Mouse (Mus musculus) thymus, adult 2 months (tissue): ENCODE measurements around the gene Glod4. TPM values are rescaled to one million over a fixed set of nuclear protein-coding genes. Genes with fewer than 3 reads are reported as not detected.

ENCODE experiments used
- DNase-seq: peaks from one replicate; pipeline ENCODE4 v3.0.0; 2021
- H3K27ac ChIP-seq: fragments of 200-500 bp; 2 replicates; pipeline ENCODE4 v1.5.1; 2012; ENCODE audit warnings: low read length, control low read depth; ENCODE audit not compliant: control insufficient read depth, insufficient read depth
- H3K27me3 ChIP-seq: fragments of 200-500 bp; 2 replicates; pipeline ENCODE4 v1.6.1; 2012; ENCODE audit warnings: mild to moderate bottlenecking, low read length, moderate library complexity, mixed read lengths; ENCODE audit not compliant: control insufficient read depth, insufficient read depth
- H3K36me3 ChIP-seq: fragments of 200-500 bp; 2 replicates; pipeline ENCODE4 v1.6.1; 2012; ENCODE audit warnings: mild to moderate bottlenecking, low read length, moderate library complexity; ENCODE audit not compliant: control insufficient read depth, insufficient read depth
- H3K4me1 ChIP-seq: fragments of 200-500 bp; replicated peaks from 2 replicates; pipeline ENCODE4 v1.6.1; 2012; ENCODE audit warnings: low read length; ENCODE audit not compliant: control insufficient read depth, insufficient read depth
- H3K4me3 ChIP-seq: fragments of 200-500 bp; 2 replicates; pipeline ENCODE4 v1.5.1; 2012; ENCODE audit warnings: mild to moderate bottlenecking, low read length, control low read depth, moderate library complexity; ENCODE audit not compliant: control insufficient read depth, insufficient read depth
- CTCF ChIP-seq: fragments of 200-500 bp; IDR thresholded peaks from 2 replicates; pipeline ENCODE4 v1.5.1; 2012; ENCODE audit warnings: mild to moderate bottlenecking, control low read depth, low read length, moderate library complexity, borderline replicate concordance; ENCODE audit not compliant: control insufficient read depth, poor library complexity, insufficient read depth; ENCODE audit errors: extremely low read depth
- POLR2A ChIP-seq: fragments of 200-500 bp; IDR thresholded peaks from 2 replicates; pipeline ENCODE4 v1.6.1; 2012; ENCODE audit warnings: mild to moderate bottlenecking, low read length, control low read depth, moderate library complexity; ENCODE audit not compliant: control insufficient read depth, poor library complexity, insufficient read depth; ENCODE audit errors: extremely low read depth
- WGBS: fragments of 180-500 bp; shearing (Covaris S2); methylation state at CpG from one replicate; pipeline ENCODE4 v1.1.7; 2018; 5-methylcytosine and 5-hydroxymethylcytosine counted together
- polyA plus RNA-seq: library from polyadenylated mRNA; depleted of rRNA; stranded (reverse); fragments of >200 nt; gene quantifications from 2 replicates; pipeline ENCODE4 v1.2.3, GENCODE M21; 2012

Glod4 gene
- polyA plus RNA-seq, 1 experiment: 6.6 TPM

DNA sequence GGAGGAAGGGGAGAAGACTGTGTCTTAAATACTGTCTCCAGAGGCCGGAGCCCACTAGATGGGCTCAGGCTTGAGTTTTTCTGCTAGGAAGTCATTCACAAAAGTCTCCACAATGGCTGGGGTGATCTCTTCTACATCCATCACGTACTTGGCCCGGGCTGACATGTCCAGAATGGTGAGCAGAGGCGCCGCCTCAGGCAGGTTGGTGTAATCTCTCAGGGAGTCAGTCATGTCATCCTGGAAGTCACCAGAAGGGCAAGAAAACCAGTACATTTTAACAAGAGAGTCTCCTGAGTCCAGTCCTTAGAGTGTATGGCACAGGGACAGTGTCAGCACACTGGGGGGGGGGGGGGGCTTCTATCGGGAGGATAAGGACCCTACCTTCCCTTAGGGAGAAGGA, 15.0 kb upstream of the Glod4 start:
- 96% methylated on average over 6 of the region's 6 CpGs for WGBS
- DNase-seq: no peak

GRCm38 (mm10) chr11:76257386-76257785, 13.9 kb upstream of the Glod4 start:
- Histone ChIP-seq H3K36me3 (no peaks in the 10 kb centered on the region), H3K27me3 (no peaks in the 10 kb centered on the region), H3K4me3 (no peak overlapping the region), H3K4me1 (peaks cover 13% of the 10 kb centered on the region), H3K27ac (no peak overlapping the region)
- DNase-seq: no peak
- 89% methylated on average over 4 of the region's 4 CpGs for WGBS
- TF ChIP-seq CTCF (no peak), POLR2A (no peak)

More for the DNA sequence above, 15.0 kb upstream of the Glod4 start:
- Histone ChIP-seq H3K4me1 (peaks cover 13% of the 10 kb centered on the region), H3K36me3 (no peaks in the 10 kb centered on the region), H3K4me3 (no peak overlapping the region), H3K27ac (no peak overlapping the region), H3K27me3 (no peaks in the 10 kb centered on the region)
- TF ChIP-seq POLR2A: no peak
- TF ChIP-seq CTCF: no peak

DNA sequence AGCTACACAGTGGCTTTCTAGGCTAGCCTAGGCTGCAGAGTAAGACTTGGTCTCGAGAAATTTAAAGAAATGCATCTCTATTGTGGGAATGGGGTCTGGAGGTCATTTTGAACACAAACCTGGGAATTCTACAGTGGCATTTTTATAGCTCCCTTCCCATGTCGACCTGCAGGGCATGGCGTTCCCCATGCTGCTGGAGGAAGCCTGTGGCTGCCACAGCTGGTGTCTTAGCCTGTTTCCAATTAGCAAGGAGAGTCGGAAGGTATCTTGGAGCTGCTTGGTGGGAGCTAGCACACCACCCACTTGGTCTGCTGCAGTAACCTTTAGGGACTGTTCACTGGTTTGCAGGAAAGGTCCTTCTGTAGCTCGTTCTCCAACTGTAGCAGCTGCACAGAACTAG, 12.6 kb upstream of the Glod4 start:
- H3K4me3 ChIP-seq: no peak overlapping the region
- 82% methylated on average over 5 of the region's 5 CpGs for WGBS
- DNase-seq: no peak
- H3K4me1 ChIP-seq: peaks cover 5% of the 10 kb centered on the region
- no peaks in the 10 kb centered on the region for H3K27me3 ChIP-seq
- H3K27ac ChIP-seq: no peak overlapping the region
- no peak for TF ChIP-seq CTCF
- no peak for TF ChIP-seq POLR2A
- H3K36me3 ChIP-seq: no peaks in the 10 kb centered on the region

GRCm38 (mm10) chr11:76255431-76256001, 12.0 kb upstream of the Glod4 start:
- H3K36me3 ChIP-seq: no peaks in the 10 kb centered on the region
- no peaks in the 10 kb centered on the region for H3K4me1 ChIP-seq
- no peaks in the 10 kb centered on the region for H3K27me3 ChIP-seq
- TF ChIP-seq CTCF: no peak
- no peak for TF ChIP-seq POLR2A
- no peak overlapping the region for H3K4me3 ChIP-seq
- DNase-seq: no peak
- 95% methylated on average over 4 of the region's 4 CpGs for WGBS
- no peak overlapping the region for H3K27ac ChIP-seq

- Histone ChIP-seq H3K27ac (no peak overlapping the region), H3K36me3 (no peaks in the 10 kb centered on the region), H3K4me3 (no peak overlapping the region), H3K4me1 (no peaks in the 10 kb centered on the region), H3K27me3 (no peaks in the 10 kb centered on the region)
- no peak for TF ChIP-seq POLR2A
- no peak for TF ChIP-seq CTCF
- 93% methylated on average over 4 of the region's 4 CpGs for WGBS
- no peak for DNase-seq
Measured at GRCm38 (mm10) chr11:76253918-76254264, 10.4 kb upstream of the Glod4 start.

DNA sequence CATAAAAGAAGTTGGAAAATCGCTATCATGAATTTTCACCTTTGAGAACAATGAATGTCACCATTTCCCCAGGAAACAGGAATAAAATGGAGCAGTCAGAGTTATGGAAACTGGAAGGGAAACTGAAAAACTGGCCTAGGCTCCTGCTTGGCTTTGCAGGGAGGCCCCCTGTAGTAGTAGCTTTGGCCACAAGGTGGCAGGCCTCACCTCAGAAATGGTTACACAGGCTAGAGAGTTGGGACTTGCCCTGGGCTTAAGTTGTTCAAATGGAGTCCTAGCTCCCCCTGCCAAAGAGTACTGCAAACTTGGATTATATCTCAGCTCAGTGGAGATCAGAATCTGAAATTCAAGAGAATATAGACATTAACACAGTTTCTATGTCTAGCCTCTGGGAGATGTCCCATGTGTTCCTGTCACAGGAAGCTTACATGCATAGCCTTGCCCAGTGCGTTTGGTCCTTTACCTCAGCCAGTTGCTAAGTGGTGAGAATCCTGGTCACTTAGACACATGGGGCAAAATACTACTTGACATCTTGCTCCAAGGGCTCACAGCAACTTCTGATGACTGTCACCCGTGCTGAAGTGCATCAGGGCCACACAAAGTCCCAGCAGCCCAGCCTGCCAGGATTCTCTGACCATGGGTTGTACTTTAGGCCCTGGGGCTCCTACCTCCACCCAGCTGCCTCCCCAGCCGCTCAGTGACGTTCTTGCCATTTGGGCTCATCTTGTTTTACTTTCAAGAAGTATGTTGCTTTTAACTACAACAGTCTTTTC, 9.8 kb upstream of the Glod4 start:
- WGBS: 72% methylated on average over 5 of the region's 5 CpGs
- H3K4me3 ChIP-seq: no peak overlapping the region
- DNase-seq: peak; percentile 83
- no peaks in the 10 kb centered on the region for H3K4me1 ChIP-seq
- TF ChIP-seq POLR2A: no peak
- TF ChIP-seq CTCF: peak; percentile 67; the same call in 1 of the 2 replicates
- no peak overlapping the region for H3K27ac ChIP-seq
- H3K36me3 ChIP-seq: no peaks in the 10 kb centered on the region
- no peaks in the 10 kb centered on the region for H3K27me3 ChIP-seq
